Mouse (Mus musculus) hindbrain, embryonic 11.5 days (tissue): ENCODE measurements around the gene Fuca1. TPM values are rescaled to one million over a fixed set of nuclear protein-coding genes. Genes with fewer than 3 reads are reported as not detected.
"Not testable (repeated sequence)": the region's sequence is repeated elsewhere in the genome, so short reads cannot be mapped to it uniquely, and the experiment has no call there.

Experiments used
- ATAC-seq: fragments of 200-750 bp; cut with Nextera tagmentation; 2 replicates; pipeline ENCODE4 v1.8.0; 2017; ENCODE audit warnings: mild to moderate bottlenecking, moderate TSS enrichment, moderate library complexity; ENCODE audit not compliant: low FRiP score
- DNase-seq: peaks from one replicate; pipeline ENCODE4 v3.0.0-alpha.2; 2015; ENCODE audit warnings: low spot score
- H3K27ac ChIP-seq: fragments of 300-500 bp; sonication (generic); 2 replicates; pipeline ENCODE4 v1.5.1; 2014; ENCODE audit warnings: mild to moderate bottlenecking, low read depth, low read length
- H3K27me3 ChIP-seq: fragments of 300-500 bp; sonication (generic); 2 replicates; pipeline ENCODE4 v1.6.1; 2014; ENCODE audit warnings: mild to moderate bottlenecking, low read length, moderate library complexity, mixed read lengths; ENCODE audit not compliant: control insufficient read depth, insufficient read depth
- H3K36me3 ChIP-seq: fragments of 300-500 bp; sonication (generic); 2 replicates; pipeline ENCODE4 v1.6.1; 2014; ENCODE audit warnings: mild to moderate bottlenecking, low read length, moderate library complexity, mixed read lengths; ENCODE audit not compliant: control insufficient read depth, insufficient read depth
- H3K4me1 ChIP-seq: fragments of 300-500 bp; sonication (generic); replicated peaks from 2 replicates; pipeline ENCODE4 v1.6.1; 2014; ENCODE audit warnings: low read length, mixed read lengths; ENCODE audit not compliant: control insufficient read depth, insufficient read depth
- H3K4me2 ChIP-seq: fragments of 300-500 bp; sonication (generic); replicated peaks from 2 replicates; pipeline ENCODE4 v1.6.1; 2014; ENCODE audit warnings: mild to moderate bottlenecking, low read depth, low read length
- H3K4me3 ChIP-seq: fragments of 300-500 bp; sonication (generic); 2 replicates; pipeline ENCODE4 v1.5.1; 2014; ENCODE audit warnings: low read depth, low read length
- H3K9ac ChIP-seq: fragments of 300-500 bp; sonication (generic); 2 replicates; pipeline ENCODE4 v1.6.1; 2014; ENCODE audit warnings: low read depth, low read length
- H3K9me3 ChIP-seq: fragments of 300-500 bp; sonication (generic); 2 replicates; pipeline ENCODE4 v1.6.1; 2016; ENCODE audit warnings: low read length; ENCODE audit not compliant: control insufficient read depth
- whole genome bisulfite sequencing: fragments of 180-500 bp; shearing (Covaris S2); extraction: QIAGEN DNeasy Blood & Tissue Kit; methylation state at CpG from one replicate; pipeline ENCODE4 v1.1.7; 2014; 5-methylcytosine and 5-hydroxymethylcytosine counted together
- polyA plus RNA-seq: library from polyadenylated mRNA; unstranded; fragments of >200 nt; fragmentation: Nextera tagmentation; extraction: Ambion mirVana; gene quantifications from 2 replicates; pipeline ENCODE4 v1.2.1, GENCODE M21; 2014

The Fuca1 gene
- polyA plus RNA-seq, 1 experiment from 2014 or later = 50.4 TPM

- no peak overlapping the region for H3K4me3 ChIP-seq
- no peak overlapping the region for H3K9ac ChIP-seq
- no peaks in the 10 kb centered on the region for H3K4me1 ChIP-seq
- no peak for ATAC-seq
- no peaks in the 10 kb centered on the region for H3K27me3 ChIP-seq
- H3K36me3 ChIP-seq = no peaks in the 10 kb centered on the region
- no peak overlapping the region for H3K4me2 ChIP-seq
- no peak for DNase-seq
- H3K9me3 ChIP-seq = no peaks in the 10 kb centered on the region
- no peak overlapping the region for H3K27ac ChIP-seq
- 64% methylated on average over 5 of the region's 5 CpGs for WGBS
Observed at GRCm38 (mm10) chr4:135935502-135935901, 15.0 kb downstream of the Fuca1 start.

- H3K36me3 ChIP-seq = no peaks in the 10 kb centered on the region
- no peaks in the 10 kb centered on the region for H3K4me1 ChIP-seq
- ATAC-seq = no peak
- H3K9me3 ChIP-seq = no peaks in the 10 kb centered on the region
- WGBS = 86% methylated on average over 7 of the region's 7 CpGs
- no peak overlapping the region for H3K27ac ChIP-seq
- DNase-seq = no peak
- no peak overlapping the region for H3K4me3 ChIP-seq
- no peak overlapping the region for H3K4me2 ChIP-seq
- no peak overlapping the region for H3K9ac ChIP-seq
- H3K27me3 ChIP-seq = no peaks in the 10 kb centered on the region
Observed at GRCm38 (mm10) chr4:135938858-135939257, 18.3 kb downstream of the Fuca1 start.

GRCm38 (mm10) chr4:135941026-135941425 is 20.5 kb downstream of the Fuca1 start:
- not testable (repeated sequence) for H3K9ac ChIP-seq, H3K4me3 ChIP-seq, H3K36me3 ChIP-seq, H3K27ac ChIP-seq, DNase-seq, H3K27me3 ChIP-seq, H3K9me3 ChIP-seq, H3K4me1 ChIP-seq, ATAC-seq, H3K4me2 ChIP-seq
- WGBS = 83% methylated on average over 8 of the region's 8 CpGs

GRCm38 (mm10) chr4:135942193-135942592 is 21.7 kb downstream of the Fuca1 start:
- Histone ChIP-seq H3K27ac (no peak overlapping the region), H3K9ac (no peak overlapping the region), H3K4me1 (no peaks in the 10 kb centered on the region; the same call in 1 of the 2 replicates), H3K36me3 (no peaks in the 10 kb centered on the region), H3K27me3 (no peaks in the 10 kb centered on the region), H3K9me3 (no peaks in the 10 kb centered on the region), H3K4me3 (no peak overlapping the region), H3K4me2 (no peak overlapping the region)
- ATAC-seq = no peak
- DNase-seq = no peak
- WGBS = 91% methylated on average over 6 of the region's 6 CpGs

GRCm38 (mm10) chr4:135943389-135943788 is 22.9 kb downstream of the Fuca1 start:
- H3K4me3 ChIP-seq = no peak overlapping the region

GRCm38 (mm10) chr4:135945706-135946105 is 25.2 kb downstream of the Fuca1 start:
- H3K4me1 ChIP-seq = no peaks in the 10 kb centered on the region; the same call in 1 of the 2 replicates
- ATAC-seq = peak; percentile 6; the same call in 1 of the 2 replicates
- H3K4me2 ChIP-seq = peak overlapping the region; percentile 85
- no peaks in the 10 kb centered on the region for H3K27me3 ChIP-seq
- no peak for DNase-seq
- peak overlapping the region; percentile 81; the same call in 1 of the 2 replicates for H3K9ac ChIP-seq
- no peaks in the 10 kb centered on the region for H3K36me3 ChIP-seq
- H3K27ac ChIP-seq = no peak overlapping the region
- WGBS = 70% methylated on average over 10 of the region's 10 CpGs
- H3K9me3 ChIP-seq = no peaks in the 10 kb centered on the region
- H3K4me3 ChIP-seq = 0 out of 2 replicates have a peak overlapping the region, but pooled peaks have one; percentile 85

More at GRCm38 (mm10) chr4:135943389-135943788, 22.9 kb downstream of the Fuca1 start:
- ATAC-seq (no peak), DNase-seq (no peak)
- H3K4me2 ChIP-seq = no peak overlapping the region
- no peaks in the 10 kb centered on the region for H3K9me3 ChIP-seq
- no peaks in the 10 kb centered on the region for H3K27me3 ChIP-seq
- no peaks in the 10 kb centered on the region for H3K36me3 ChIP-seq
- 63% methylated on average over 4 of the region's 4 CpGs for WGBS
- H3K9ac ChIP-seq = no peak overlapping the region
- H3K27ac ChIP-seq = no peak overlapping the region
- no peaks in the 10 kb centered on the region; the same call in 1 of the 2 replicates for H3K4me1 ChIP-seq

- DNase-seq (peak; percentile 96), ATAC-seq (peak; percentile 94)
- H3K4me3 ChIP-seq = peak within 1 kb of the TSS; percentile 85
- H3K36me3 ChIP-seq = no peaks in the 10 kb centered on the region
- H3K9me3 ChIP-seq = no peaks in the 10 kb centered on the region
- H3K27ac ChIP-seq = no peak within 1 kb of the TSS
- no peaks in the 10 kb centered on the region for H3K27me3 ChIP-seq
- peak within 1 kb of the TSS; percentile 81 for H3K9ac ChIP-seq
- H3K4me1 ChIP-seq = no peaks in the 10 kb centered on the region; the same call in 1 of the 2 replicates
- 0% methylated on average over 23 of the region's 23 CpGs for whole genome bisulfite sequencing
- H3K4me2 ChIP-seq = peak within 1 kb of the TSS; percentile 85
Observed at GRCm38 (mm10) chr4:135946278-135946658, 25.7 kb downstream of the Fuca1 start, which contains the start of gene Hmgcl. Hmgcl (plus strand) TSS chr4:135946448.

GRCm38 (mm10) chr4:135946659-135947301 is 26.2 kb downstream of the Fuca1 start:
- Histone ChIP-seq H3K4me1 (no peaks in the 10 kb centered on the region; the same call in 1 of the 2 replicates), H3K4me3 (peak overlapping the region; percentile 85), H3K4me2 (peak overlapping the region; percentile 85), H3K9ac (peak overlapping the region; percentile 81), H3K9me3 (no peaks in the 10 kb centered on the region), H3K36me3 (no peaks in the 10 kb centered on the region), H3K27me3 (no peaks in the 10 kb centered on the region), H3K27ac (no peak overlapping the region)
- peak; percentile 46 for DNase-seq
- no peak; the same call in 1 of the 2 replicates for ATAC-seq
- WGBS = 2% methylated on average over 28 of the region's 28 CpGs

- no peaks in the 10 kb centered on the region; the same call in 1 of the 2 replicates for H3K36me3 ChIP-seq
- H3K4me2 ChIP-seq = no peak overlapping the region
- H3K9ac ChIP-seq = no peak overlapping the region
- H3K27ac ChIP-seq = no peak overlapping the region
- no peak overlapping the region for H3K4me3 ChIP-seq
- H3K27me3 ChIP-seq = no peaks in the 10 kb centered on the region
- H3K4me1 ChIP-seq = no peaks in the 10 kb centered on the region; the same call in 1 of the 2 replicates
- ATAC-seq (no peak), DNase-seq (no peak)
- H3K9me3 ChIP-seq = no peaks in the 10 kb centered on the region
- WGBS = 87% methylated on average over 8 of the region's 8 CpGs
Observed at GRCm38 (mm10) chr4:135948142-135948541, 27.6 kb downstream of the Fuca1 start.
